Mouse (Mus musculus) activated CD4-positive, CD25-positive, alpha-beta regulatory T cell (primary cell): Measurements from ENCODE around the gene Srr. TPM values are rescaled to one million over a fixed set of nuclear protein-coding genes. Genes with fewer than 3 reads are reported as not detected.

Experiments
- polyA plus RNA-seq, 2 experiments: library from polyadenylated mRNA; unstranded; fragments of 100-300 nt; shearing (Covaris generic); gene quantifications; one replicate each; pipeline ENCODE4 v1.2.1; 2017

The Srr gene
- polyA plus RNA-seq, result 1 to 10 TPM; 6.3 to 8.1 TPM

DNA sequence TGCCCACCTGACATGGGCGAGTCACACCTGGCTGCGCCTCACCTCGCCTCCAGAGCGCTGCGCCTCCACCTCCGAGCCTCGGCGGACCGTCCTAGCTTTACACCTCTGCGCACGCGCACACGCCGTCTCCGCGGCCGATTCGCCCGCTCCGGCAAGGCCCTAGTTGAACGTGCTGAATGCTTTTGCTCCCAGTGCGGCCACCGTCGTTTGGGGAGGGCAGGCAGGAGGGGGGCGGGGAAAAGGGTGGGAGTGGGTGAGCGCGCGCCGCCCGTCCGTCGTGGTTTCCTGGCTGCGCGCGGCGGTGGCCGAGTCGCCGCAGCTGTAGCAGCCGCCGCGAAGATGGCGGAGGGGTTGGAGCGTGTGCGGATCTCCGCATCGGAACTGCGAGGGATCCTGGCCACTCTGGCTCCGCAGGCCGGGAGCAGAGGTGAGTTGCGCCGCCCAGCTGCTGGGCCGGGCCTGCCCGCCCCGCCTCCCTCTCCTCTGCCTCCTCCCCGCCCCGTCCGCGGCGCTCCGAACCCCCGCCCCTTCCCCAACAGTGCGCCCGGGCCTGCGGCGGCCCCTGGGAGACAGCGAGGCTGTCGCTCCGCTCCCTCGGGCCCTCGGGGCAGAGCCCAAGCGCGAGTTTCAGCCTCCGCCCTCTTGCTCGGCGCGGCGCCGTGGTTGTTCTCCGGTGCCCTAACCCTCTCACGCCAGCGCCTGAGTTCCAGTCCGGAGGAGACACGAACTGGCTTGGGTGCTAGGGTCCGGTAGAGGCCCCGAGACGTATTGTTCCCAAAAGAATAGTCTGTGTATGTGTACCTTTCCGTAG, at the start of gene Srr, which contains the start of gene Smg6:
Srr (minus strand) TSS at position 372 of the 811 bp plus-strand sequence.
Smg6 (plus strand) TSS at position 247 of the 811 bp plus-strand sequence.

DNA sequence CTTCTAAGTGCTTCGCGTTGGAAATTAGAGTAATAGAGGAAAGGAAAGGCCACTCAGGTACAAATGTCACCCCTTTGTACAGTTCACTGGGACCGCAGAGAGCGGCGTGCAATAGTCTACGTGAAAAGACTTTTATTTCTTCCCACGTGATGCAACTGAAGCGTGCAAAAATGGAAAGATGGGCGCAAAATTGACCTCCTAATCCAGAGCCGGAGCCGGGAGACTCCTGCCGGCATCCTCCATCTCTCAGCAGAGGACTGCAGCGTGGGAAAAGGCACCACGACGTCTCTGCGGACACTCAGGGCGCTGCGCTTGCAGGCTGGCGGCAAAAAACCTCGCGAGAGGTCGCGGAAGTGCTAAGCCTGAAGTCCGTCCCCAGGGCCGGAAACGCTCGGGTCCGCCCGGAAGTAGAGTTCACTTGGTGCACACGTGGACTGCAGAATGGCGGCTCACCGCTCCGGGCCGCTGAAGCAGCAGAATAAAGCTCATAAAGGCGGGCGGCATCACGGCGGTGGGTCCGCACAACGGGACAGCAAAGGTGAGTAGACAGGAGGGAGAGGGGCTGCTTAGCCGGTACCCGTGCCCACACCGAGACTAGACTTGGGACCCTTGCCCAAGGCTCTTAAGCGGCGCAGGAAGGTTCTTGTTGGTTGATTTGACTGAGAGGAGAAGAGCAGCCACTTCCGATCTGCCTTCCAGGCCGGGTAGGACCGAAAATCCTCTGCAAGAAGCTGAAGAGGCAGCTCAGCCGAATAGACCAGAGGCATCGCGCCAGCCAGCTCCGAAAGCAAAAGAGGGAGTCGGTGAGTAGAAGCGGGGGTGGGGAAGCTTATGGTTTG, 27.9 kb downstream of the Srr start, which contains the start of gene Tsr1:
Tsr1 (plus strand) TSS at position 394 of the 839 bp plus-strand sequence.

DNA sequence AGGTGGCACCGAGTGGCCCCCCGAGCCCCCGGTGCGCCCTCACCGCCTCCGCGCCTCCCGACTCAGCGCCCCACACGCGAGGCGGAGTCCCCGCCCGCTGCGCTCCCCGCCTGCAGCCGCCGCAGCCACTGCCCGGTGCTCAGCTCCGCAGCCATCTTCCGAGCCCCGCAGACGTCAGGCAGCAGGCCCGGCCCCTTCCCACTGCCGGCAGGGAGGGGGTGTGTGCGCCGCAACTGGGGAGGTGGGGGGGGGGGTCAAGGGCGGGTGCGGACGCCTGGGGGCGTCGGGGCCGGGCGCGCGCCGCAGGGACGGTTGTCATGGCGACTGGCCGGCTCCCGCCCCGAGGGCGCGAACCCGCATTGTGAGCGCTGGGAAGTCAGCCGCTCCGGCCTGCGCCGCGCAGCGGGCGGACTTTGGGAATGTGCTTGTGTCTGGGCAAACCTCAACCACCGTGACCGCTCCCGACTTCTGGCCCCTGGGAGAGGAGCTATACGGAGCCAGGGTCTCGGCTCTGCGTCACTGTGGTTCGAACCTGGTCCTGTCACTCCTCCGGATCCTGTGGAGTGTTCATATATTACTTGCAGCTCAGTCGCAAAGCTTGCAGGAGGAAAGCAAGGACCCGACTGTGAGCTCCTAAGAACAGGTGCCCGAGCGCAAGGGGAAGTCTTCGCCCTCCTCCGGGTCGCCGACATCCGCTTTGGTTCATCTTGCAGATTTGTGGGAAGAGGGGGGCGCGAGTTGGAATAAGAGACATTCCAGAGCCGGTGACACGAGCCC, 28.7 kb downstream of the Srr start, which contains the start of gene Sgsm2:
Sgsm2 (minus strand) TSS at position 160 of the 777 bp plus-strand sequence.

Other genes starting within 250 kb of the Srr start
- gene Pafah1b1, start 201.3 kb downstream of the Srr start, polyA plus RNA-seq, result 10 to 100 TPM; 70.1 to 76.3 TPM
- 10 to 100 TPM; 27.7 to 28.8 TPM for gene Mettl16, start 155.1 kb downstream of the Srr start, polyA plus RNA-seq
- gene Mnt, start 95.0 kb downstream of the Srr start, polyA plus RNA-seq, result 1 to 10 TPM; 7.1 to 8.2 TPM
- gene Sgsm2, start 28.9 kb downstream of the Srr start, polyA plus RNA-seq, result 1 to 10 TPM; 1.9 to 2.8 TPM
- 10 to 100 TPM; 33.5 to 58.8 TPM for gene Tsr1, start 27.9 kb downstream of the Srr start, polyA plus RNA-seq
- gene Smg6, start 125 bp downstream of the Srr start, polyA plus RNA-seq, result 10 to 100 TPM; 19.0 to 27.9 TPM
- 1 to 10 TPM in 1 of 2 experiments, under 1 TPM in 1; 0.28 to 4.8 TPM for gene Hic1, start 243.6 kb upstream of the Srr start, polyA plus RNA-seq